Mouse (Mus musculus) ES-Bruce4 (cell line): ENCODE data around the gene Plscr4. TPM values are rescaled to one million over a fixed set of nuclear protein-coding genes. Genes with fewer than 3 reads are reported as not detected.

Source experiments
- H3K27ac ChIP-seq: 2 replicates; pipeline ENCODE4 v1.5.1; 2012; ENCODE audit warnings: low read length, inconsistent platforms; ENCODE audit not compliant: insufficient read depth
- H3K27me3 ChIP-seq: 2 replicates; pipeline ENCODE4 v1.6.1; 2012; ENCODE audit warnings: mild to moderate bottlenecking, low read length, inconsistent platforms; ENCODE audit not compliant: control insufficient read depth, poor library complexity, insufficient read depth, severe bottlenecking
- H3K36me3 ChIP-seq: 2 replicates; pipeline ENCODE4 v1.6.1; 2012; ENCODE audit warnings: inconsistent platforms, mild to moderate bottlenecking, low read length, moderate library complexity; ENCODE audit not compliant: control insufficient read depth, poor library complexity, insufficient read depth, severe bottlenecking
- H3K4me1 ChIP-seq: one replicate; pipeline ENCODE4 v1.8.1; 2011; ENCODE audit warnings: low read length; ENCODE audit not compliant: control insufficient read depth, insufficient read depth
- H3K4me3 ChIP-seq: 2 replicates; pipeline ENCODE4 v1.5.1; 2011; ENCODE audit warnings: low read depth, mild to moderate bottlenecking, low read length
- H3K9ac ChIP-seq: 2 replicates; pipeline ENCODE4 v1.6.1; 2012; ENCODE audit warnings: low read depth, mild to moderate bottlenecking, inconsistent platforms; ENCODE audit not compliant: poor library complexity, severe bottlenecking
- H3K9me3 ChIP-seq: replicated peaks from 2 replicates; pipeline ENCODE4 v1.6.1; 2012; ENCODE audit warnings: mild to moderate bottlenecking, low read length, inconsistent platforms; ENCODE audit not compliant: control insufficient read depth, poor library complexity, insufficient read depth, severe bottlenecking
- CTCF ChIP-seq: IDR thresholded peaks from one replicate; pipeline ENCODE4 v1.8.1; 2011; ENCODE audit warnings: low read depth, low read length
- EP300 ChIP-seq: IDR thresholded peaks from 2 replicates; pipeline ENCODE4 v1.6.1; 2011; ENCODE audit warnings: low read depth, low read length; ENCODE audit not compliant: insufficient read depth
- POLR2A ChIP-seq: IDR thresholded peaks from one replicate; pipeline ENCODE4 v1.8.1; 2011; ENCODE audit warnings: low read length; ENCODE audit not compliant: insufficient read depth
- polyA plus RNA-seq: library from polyadenylated mRNA; stranded (reverse); fragments of >200 nt; gene quantifications from 2 replicates; pipeline ENCODE4 v1.2.4, GENCODE M21; 2011; ENCODE audit warnings: low read depth; ENCODE audit not compliant: missing spikeins, insufficient read depth, insufficient read length

Gene Plscr4
- polyA plus RNA-seq, 1 experiment: not detected

DNA sequence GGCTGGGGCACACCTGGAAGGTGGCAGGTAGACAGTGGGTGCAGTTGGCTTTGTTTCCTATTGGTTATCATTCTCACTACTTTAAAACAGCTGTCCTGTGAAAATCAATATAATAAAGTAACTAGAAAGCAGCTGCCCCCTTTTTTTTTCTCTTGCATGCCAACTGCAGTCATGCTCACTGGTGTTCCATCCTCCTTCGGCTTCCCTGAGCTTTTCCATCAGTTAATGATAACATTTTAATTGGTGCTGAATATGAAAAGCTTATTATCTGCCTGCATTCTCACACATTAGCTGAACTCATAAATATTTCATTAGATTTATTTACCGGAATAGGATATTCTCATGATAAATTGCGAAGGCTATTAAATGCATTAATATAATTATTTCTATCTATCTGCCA, 33.1 kb downstream of the Plscr4 start:
- no peaks in the 10 kb centered on the region for H3K4me1 ChIP-seq
- no peak overlapping the region for H3K4me3 ChIP-seq
- no peaks in the 10 kb centered on the region for H3K27me3 ChIP-seq
- TF ChIP-seq EP300: no peak
- no peak for TF ChIP-seq CTCF
- TF ChIP-seq POLR2A: no peak
- no peaks in the 10 kb centered on the region for H3K9me3 ChIP-seq
- no peak overlapping the region for H3K9ac ChIP-seq
- no peak overlapping the region for H3K27ac ChIP-seq
- H3K36me3 ChIP-seq: no peaks in the 10 kb centered on the region

DNA sequence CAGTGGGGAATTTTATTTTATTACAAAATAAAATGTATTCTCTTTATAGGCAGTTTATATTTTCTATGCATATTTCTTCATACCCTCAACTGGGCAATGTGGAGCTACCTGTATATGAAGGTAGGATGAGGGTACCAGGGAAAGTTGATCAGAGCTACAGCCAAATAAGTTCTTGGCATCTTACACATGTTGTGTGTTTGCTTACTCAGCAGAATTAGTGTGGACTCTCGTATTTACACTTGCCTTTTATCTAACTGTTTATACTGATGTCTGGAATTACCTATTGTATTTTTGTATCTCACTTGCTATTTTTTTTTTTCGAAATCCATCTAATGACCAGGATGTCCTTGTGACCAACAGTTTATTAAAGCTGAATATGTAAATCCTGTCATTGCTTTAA, 34.1 kb downstream of the Plscr4 start:
- H3K36me3 ChIP-seq: no peaks in the 10 kb centered on the region
- TF ChIP-seq CTCF (no peak), EP300 (no peak), POLR2A (no peak)
- no peaks in the 10 kb centered on the region for H3K27me3 ChIP-seq
- H3K9ac ChIP-seq: no peak overlapping the region
- H3K9me3 ChIP-seq: no peaks in the 10 kb centered on the region
- H3K4me3 ChIP-seq: no peak overlapping the region
- H3K27ac ChIP-seq: no peak overlapping the region
- H3K4me1 ChIP-seq: no peaks in the 10 kb centered on the region

DNA sequence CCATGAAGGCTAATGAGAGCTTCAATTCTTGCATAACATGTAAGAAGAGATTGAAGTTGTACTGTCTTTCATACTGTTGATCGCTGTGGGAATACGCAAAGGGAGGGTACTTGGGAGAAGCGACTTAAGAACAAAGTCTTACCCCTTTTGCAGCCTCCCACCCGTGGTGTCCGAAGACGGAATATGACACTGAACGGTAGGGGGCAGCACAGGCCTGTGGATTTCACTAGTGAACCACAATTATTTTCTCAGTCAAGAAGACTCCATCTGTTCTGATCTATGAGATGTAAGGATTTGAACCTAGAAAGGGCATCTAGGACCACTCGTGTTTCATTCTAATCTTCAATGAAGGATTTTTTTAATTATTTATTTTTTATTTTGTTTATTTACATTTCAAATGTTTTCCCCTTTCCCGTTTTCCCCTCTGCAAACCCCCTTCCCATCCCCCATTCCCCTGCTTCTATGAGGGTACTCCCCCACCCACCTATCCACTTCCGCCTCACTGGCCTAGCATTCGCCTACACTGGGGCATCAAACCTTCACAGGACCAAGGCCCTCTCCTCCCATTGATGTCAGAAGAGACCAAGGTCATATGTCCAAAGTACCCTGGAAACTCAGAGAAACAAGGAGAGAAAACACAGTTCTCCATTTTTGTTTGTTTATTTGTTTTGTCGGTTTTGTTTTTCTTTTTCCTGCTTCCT, 42.7 kb downstream of the Plscr4 start:
- Histone ChIP-seq H3K9ac (no peak overlapping the region), H3K4me1 (no peaks in the 10 kb centered on the region), H3K9me3 (no peaks in the 10 kb centered on the region), H3K27me3 (no peaks in the 10 kb centered on the region), H3K27ac (no peak overlapping the region), H3K36me3 (no peaks in the 10 kb centered on the region), H3K4me3 (no peak overlapping the region)
- TF ChIP-seq CTCF (peak; percentile 57), EP300 (no peak)

DNA sequence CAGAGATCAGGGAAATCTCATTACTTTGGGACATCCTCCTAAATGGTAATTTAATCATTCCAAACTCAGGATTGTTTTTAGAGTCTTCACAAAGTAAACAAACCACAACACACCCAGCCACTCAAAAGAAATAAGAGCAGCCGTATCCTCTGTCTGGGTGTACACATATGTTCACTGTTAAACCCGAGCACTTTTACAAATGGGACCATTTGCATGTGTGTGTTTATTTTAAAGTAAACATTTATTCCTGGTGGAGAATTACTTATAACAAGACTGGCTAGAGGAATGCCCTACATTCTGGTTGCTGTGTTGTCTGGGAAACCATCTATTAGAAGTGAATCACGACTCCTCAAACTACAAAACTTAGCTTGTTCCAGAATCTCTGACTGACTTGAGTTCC, 47.1 kb downstream of the Plscr4 start:
- Histone ChIP-seq H3K27me3 (no peaks in the 10 kb centered on the region), H3K9me3 (no peaks in the 10 kb centered on the region), H3K27ac (no peak overlapping the region), H3K4me1 (no peaks in the 10 kb centered on the region), H3K4me3 (no peak overlapping the region), H3K9ac (no peak overlapping the region), H3K36me3 (no peaks in the 10 kb centered on the region)
- TF ChIP-seq EP300: no peak
- no peak for TF ChIP-seq POLR2A
- TF ChIP-seq CTCF: no peak

DNA sequence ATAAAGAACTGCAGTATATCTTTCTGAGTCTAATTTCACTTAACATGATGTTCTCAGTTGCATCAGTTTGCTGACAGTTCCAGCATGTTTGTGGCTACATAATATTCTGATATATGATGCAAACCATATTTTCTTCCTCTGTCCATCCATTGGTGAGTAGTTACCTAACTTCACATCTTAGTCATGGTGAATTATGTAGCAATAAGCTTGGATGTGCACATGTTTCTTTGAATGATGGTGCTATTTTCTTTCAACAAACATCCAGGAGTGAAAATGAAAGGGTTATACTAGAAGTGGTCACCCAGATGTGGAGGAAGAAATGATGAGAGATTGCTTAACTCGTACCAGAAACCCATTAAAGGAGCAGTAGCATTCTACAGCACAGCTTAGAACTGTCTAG, 47.7 kb downstream of the Plscr4 start:
- no peak for TF ChIP-seq CTCF
- Histone ChIP-seq H3K4me1 (no peaks in the 10 kb centered on the region), H3K36me3 (no peaks in the 10 kb centered on the region), H3K9me3 (no peaks in the 10 kb centered on the region), H3K4me3 (no peak overlapping the region), H3K9ac (no peak overlapping the region), H3K27ac (no peak overlapping the region), H3K27me3 (no peaks in the 10 kb centered on the region)

DNA sequence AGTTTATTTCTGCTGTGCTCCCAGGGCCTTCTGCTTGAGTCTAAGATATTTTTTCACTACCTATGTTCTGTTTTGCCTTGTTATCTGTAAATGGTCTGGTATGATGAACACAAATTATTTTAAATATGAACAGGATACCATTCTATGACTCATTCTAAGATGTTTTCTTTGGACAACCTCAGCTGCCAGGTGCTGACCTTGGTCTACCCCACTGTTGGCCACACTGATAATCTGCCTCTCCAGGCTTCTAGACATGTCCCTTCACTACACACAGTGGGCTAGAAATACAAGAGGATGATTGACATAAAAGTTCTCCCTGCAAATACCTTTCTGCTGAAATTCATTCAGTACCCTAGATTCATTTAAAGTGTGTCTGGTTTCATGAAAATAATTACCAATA, 54.5 kb downstream of the Plscr4 start:
- no peak overlapping the region for H3K9ac ChIP-seq
- H3K9me3 ChIP-seq: no peaks in the 10 kb centered on the region; the same call in 1 of the 2 replicates
- H3K27me3 ChIP-seq: no peaks in the 10 kb centered on the region
- TF ChIP-seq POLR2A (no peak), CTCF (no peak), EP300 (no peak)
- no peak overlapping the region for H3K27ac ChIP-seq
- H3K4me3 ChIP-seq: no peak overlapping the region
- H3K36me3 ChIP-seq: no peaks in the 10 kb centered on the region
- H3K4me1 ChIP-seq: no peaks in the 10 kb centered on the region
